Mouse (Mus musculus): ENCODE results near the gene Abcb10. TPM values are rescaled to one million over a fixed set of nuclear protein-coding genes. Genes with fewer than 3 reads are reported as not detected.
A peak's percentile ranks its signal among the peaks of the same experiment; 100 is the strongest.
"Not testable (repeated sequence)": the region's sequence is repeated elsewhere in the genome, so short reads cannot be mapped to it uniquely, and the experiment has no call there.

The Abcb10 gene
- polyA plus RNA-seq (2015; fragmentation: Nextera tagmentation; extraction: Ambion mirVana): 10.1 and 10.8 TPM in 2 replicates

DNA sequence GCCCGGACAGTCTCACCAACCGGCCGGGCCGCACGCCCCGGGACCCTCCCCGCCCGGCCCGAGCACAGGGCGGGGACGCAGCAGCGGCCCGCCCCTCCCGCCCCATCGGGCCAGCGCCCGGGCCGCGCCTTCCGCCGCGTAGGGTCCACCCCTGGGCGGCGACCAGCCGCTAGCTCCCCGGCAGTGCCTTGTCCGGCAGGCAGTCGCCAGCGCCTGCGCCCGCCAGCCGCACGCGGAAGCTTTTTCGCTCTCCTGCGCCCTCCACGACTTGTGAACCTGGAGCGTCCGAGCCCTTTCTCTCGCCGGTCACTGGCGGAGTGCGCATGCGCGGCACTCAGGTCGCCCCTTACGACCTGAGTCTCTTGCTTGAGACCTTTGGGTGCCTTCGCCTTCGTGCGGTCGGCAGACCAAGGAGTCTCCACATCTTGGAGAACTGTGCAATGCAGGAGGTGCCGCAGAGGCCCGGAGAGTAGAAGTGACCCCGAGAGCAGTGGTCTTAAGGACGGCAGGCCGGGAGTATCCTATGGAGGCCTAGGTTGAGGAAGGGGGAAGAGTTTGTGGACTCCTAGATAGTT is at the start of gene Abcb10:
Abcb10 (minus strand) TSS at position 297 of the 575 bp plus-strand sequence.
- Histone ChIP-seq H3K9ac (replicated peaks; ENCODE audit: low read depth, low read length) (peak within 1 kb of the TSS; percentile 84), H3K4me3 (replicated peaks; ENCODE audit: low read length) (peak within 1 kb of the TSS; percentile 80), H3K9me3 (ENCODE audit: control insufficient read depth, low read length) (no peaks in the 10 kb centered on the region), H3K4me1 (replicated peaks; ENCODE audit: control insufficient read depth, insufficient read depth, low read length) (peaks cover 19% of the 10 kb centered on the region), H3K27ac (ENCODE audit: low read length) (peak within 1 kb of the TSS; percentile 21; the same call in 1 of the 2 replicates), H3K27me3 (replicated peaks; ENCODE audit: control insufficient read depth, insufficient read depth, low read length) (no peaks in the 10 kb centered on the region), H3K36me3 (ENCODE audit: control insufficient read depth, insufficient read depth) (no peaks in the 10 kb centered on the region), H3K4me2 (ENCODE audit: low read length) (peak within 1 kb of the TSS; percentile 92)
- WGBS: under 1% methylated on average over 54 of the region's 56 CpGs
- peak; percentile 88 for ATAC-seq

DNA sequence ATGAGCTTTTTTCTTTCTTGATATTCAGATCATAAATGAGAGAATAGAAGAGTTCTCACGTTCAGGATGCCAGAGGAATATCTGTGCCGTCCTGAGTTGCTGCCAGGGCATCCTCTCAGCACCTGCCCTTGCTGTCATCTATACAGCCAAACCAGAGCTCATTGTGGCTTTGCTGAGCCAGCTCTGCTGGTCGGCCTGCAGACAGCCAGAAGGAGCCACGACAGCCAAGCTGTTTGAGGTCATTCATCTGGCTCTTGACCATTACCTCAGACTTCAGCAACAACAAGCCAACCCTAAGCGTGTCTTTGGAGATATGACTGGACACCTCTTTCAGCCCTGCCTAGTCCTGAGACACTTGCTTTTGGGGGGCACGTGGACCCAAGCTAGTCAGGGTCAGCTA is 44.9 kb upstream of the Abcb10 start:
- Histone ChIP-seq H3K36me3 (ENCODE audit: control insufficient read depth, insufficient read depth) (peaks cover 31% of the 10 kb centered on the region), H3K4me3 (replicated peaks; ENCODE audit: low read length) (no peak overlapping the region), H3K4me2 (ENCODE audit: low read length) (no peak overlapping the region), H3K27me3 (replicated peaks; ENCODE audit: control insufficient read depth, insufficient read depth, low read length) (no peaks in the 10 kb centered on the region), H3K27ac (ENCODE audit: low read length) (no peak overlapping the region), H3K9ac (replicated peaks; ENCODE audit: low read depth, low read length) (no peak overlapping the region), H3K4me1 (replicated peaks; ENCODE audit: control insufficient read depth, insufficient read depth, low read length) (no peaks in the 10 kb centered on the region), H3K9me3 (ENCODE audit: control insufficient read depth, low read length) (no peaks in the 10 kb centered on the region)
- WGBS: 89% methylated on average over 6 of the region's 6 CpGs
- no peak for ATAC-seq

DNA sequence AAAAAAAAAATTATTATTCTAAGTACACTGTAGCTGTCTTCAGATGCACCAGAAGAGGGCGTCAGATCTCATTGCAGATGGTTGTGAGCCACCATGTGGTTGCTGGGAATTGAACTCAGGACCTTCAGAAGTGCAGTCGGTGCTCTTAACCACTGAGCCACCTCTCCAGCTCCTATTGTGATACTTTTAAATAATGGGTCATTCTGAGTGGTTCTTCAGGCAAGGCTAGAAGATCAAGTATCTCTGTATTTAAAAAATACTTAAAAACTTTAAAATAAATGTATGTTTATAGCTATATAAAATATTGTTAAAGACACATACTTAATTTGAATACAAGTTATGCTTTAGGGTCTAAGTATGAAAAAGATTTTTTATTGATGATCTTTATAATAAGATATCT is 43.3 kb upstream of the Abcb10 start:
- not testable (repeated sequence) for H3K9ac ChIP-seq (replicated peaks; ENCODE audit: low read depth, low read length); H3K4me1 ChIP-seq (replicated peaks; ENCODE audit: control insufficient read depth, insufficient read depth, low read length); H3K27me3 ChIP-seq (replicated peaks; ENCODE audit: control insufficient read depth, insufficient read depth, low read length); H3K27ac ChIP-seq (ENCODE audit: low read length); H3K4me3 ChIP-seq (replicated peaks; ENCODE audit: low read length); H3K4me2 ChIP-seq (ENCODE audit: low read length); ATAC-seq; H3K9me3 ChIP-seq (ENCODE audit: control insufficient read depth, low read length)
- WGBS: 81% methylated on average over 2 of the region's 2 CpGs
- peaks cover 29% of the 10 kb centered on the region for H3K36me3 ChIP-seq (ENCODE audit: control insufficient read depth, insufficient read depth)

DNA sequence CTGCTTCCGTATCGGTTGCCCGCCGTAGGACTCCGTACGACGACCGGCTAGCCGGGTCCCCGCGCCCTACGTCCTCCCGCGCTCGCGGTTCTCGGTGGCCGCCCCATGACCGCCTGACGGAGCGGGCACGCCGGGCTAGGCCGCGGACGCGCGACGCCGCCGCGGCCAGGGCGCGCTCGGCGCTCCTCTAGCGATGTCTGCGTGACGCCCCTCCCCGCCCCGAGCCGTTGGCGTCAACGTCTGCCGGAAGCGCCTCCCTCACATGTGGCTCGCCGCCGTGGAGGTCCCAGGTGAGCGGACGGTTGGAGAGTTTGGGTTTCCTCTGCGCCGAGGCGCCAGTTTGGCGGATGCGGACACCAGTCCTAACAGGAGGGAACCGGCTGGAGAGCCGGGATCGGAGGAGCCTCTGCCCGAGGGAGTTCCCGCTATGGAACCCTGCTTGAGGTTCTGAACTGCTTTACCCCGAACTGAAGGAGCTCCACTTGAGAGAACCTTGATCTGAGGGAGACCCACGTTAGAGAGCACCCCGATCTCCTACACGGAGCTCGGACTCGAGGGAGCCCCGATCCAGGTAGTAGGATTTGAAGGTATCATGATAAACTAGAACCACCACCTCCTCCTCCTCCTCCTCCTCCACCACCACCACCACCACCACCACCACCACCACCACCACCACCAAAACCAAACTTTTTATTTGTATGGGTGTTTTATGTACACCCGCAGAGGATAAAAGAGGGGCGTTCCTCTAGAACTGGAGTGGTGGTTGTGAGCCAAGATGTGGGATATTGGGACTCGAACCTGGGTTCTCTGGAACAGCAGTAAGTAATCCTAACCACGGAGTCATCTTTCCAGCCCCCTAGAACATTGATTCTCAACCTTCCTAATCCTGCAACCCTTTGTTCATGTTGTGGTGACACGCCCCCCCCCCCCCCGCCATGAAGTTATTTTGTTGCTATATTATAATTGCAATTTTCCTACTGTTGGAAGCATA is 38.6 kb upstream of the Abcb10 start, which contains the start of the genes Taf5l and Urb2:
Taf5l (minus strand) TSS at position 161 of the 991 bp plus-strand sequence.
Urb2 (plus strand) TSS at position 272 of the 991 bp plus-strand sequence.
- under 1% methylated on average over 65 of the region's 74 CpGs for WGBS

DNA sequence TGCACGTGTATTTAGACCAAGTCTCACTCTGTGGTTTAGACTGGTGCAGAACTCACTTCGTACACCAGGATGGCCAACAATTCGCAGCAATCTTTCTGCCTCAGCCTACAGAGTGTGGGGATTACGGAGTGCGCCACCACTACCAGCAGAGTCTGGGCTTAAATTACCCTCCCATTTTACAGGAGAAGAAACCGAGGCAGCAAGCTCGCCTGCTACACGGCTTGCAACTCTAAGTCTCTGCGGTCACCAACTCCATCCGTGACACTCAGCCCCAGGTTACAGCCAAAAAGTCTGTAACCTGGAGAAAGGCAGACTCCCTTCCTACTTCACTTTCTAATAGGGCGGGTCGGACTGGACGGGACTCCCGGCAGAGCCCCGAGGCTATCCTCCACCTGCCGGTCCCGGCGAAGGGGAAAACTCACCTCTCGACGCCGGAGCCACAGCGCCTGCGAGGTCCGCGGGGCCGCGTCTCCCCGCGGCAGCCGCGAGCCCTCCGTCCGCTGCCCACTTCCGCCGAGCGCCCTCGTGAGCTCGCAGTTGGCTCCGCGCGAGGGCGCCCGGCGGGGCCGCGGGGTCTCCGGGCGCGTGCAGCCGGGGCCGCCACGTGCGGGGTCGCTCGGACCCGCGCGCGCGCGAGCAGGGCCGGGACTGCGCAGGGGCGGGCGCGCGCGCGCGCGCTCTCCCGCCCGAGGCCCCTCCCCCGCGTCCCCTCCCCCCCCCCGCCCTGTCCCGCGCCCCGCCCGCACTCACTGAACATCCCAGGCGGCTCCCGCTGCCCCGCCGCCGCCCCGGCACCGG is 37.7 kb upstream of the Abcb10 start:
- Histone ChIP-seq H3K4me3 (replicated peaks; ENCODE audit: low read length) (peak overlapping the region; percentile 59), H3K9ac (replicated peaks; ENCODE audit: low read depth, low read length) (peak overlapping the region; percentile 78), H3K4me2 (ENCODE audit: low read length) (peak overlapping the region; percentile 61), H3K9me3 (ENCODE audit: control insufficient read depth, low read length) (no peaks in the 10 kb centered on the region), H3K36me3 (ENCODE audit: control insufficient read depth, insufficient read depth) (peaks cover 2% of the 10 kb centered on the region; the same call in 1 of the 2 replicates), H3K27me3 (replicated peaks; ENCODE audit: control insufficient read depth, insufficient read depth, low read length) (no peaks in the 10 kb centered on the region), H3K27ac (ENCODE audit: low read length) (peak overlapping the region; percentile 91), H3K4me1 (replicated peaks; ENCODE audit: control insufficient read depth, insufficient read depth, low read length) (peaks cover 24% of the 10 kb centered on the region)
- ATAC-seq: peak; percentile 83
- under 1% methylated on average over 61 of the region's 87 CpGs for WGBS

More for the DNA sequence above, 38.6 kb upstream of the Abcb10 start, which contains the start of the genes Taf5l and Urb2:
- H3K36me3 ChIP-seq (ENCODE audit: control insufficient read depth, insufficient read depth): peaks cover 2% of the 10 kb centered on the region
- ATAC-seq: peak; percentile 95
- peak within 1 kb of the TSS; percentile 59 for H3K4me3 ChIP-seq (replicated peaks; ENCODE audit: low read length)
- no peaks in the 10 kb centered on the region for H3K27me3 ChIP-seq (replicated peaks; ENCODE audit: control insufficient read depth, insufficient read depth, low read length)
- peak within 1 kb of the TSS; percentile 61 for H3K4me2 ChIP-seq (ENCODE audit: low read length)
- H3K9me3 ChIP-seq (ENCODE audit: control insufficient read depth, low read length): no peaks in the 10 kb centered on the region
- peaks cover 24% of the 10 kb centered on the region for H3K4me1 ChIP-seq (replicated peaks; ENCODE audit: control insufficient read depth, insufficient read depth, low read length)
- H3K27ac ChIP-seq (ENCODE audit: low read length): peak within 1 kb of the TSS; percentile 91
- peak within 1 kb of the TSS; percentile 78 for H3K9ac ChIP-seq (replicated peaks; ENCODE audit: low read depth, low read length)

DNA sequence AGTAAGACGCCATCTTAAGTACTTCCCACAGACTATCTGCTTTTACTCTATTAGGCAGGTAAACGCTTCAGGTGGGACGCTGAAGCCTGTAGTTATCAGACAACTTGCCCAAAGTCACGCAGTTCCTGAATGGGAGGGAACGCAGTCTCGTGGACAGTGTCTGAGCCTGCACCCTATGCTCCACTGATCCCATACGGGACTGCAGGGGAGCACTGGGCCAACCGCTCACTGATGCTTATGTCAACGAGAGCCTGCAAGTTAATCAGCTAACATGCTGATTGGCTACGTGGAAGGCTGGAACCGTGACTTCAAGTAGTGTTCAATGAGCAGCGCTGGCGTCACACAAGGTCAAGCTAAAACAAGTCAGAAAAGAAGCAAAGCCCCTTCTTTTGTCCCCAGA is 36.9 kb upstream of the Abcb10 start:
- Histone ChIP-seq H3K9me3 (ENCODE audit: control insufficient read depth, low read length) (no peaks in the 10 kb centered on the region), H3K4me1 (replicated peaks; ENCODE audit: control insufficient read depth, insufficient read depth, low read length) (peaks cover 24% of the 10 kb centered on the region), H3K27ac (ENCODE audit: low read length) (no peak overlapping the region), H3K27me3 (replicated peaks; ENCODE audit: control insufficient read depth, insufficient read depth, low read length) (no peaks in the 10 kb centered on the region), H3K4me3 (replicated peaks; ENCODE audit: low read length) (no peak overlapping the region), H3K4me2 (ENCODE audit: low read length) (peak overlapping the region; percentile 61), H3K36me3 (ENCODE audit: control insufficient read depth, insufficient read depth) (no peaks in the 10 kb centered on the region), H3K9ac (replicated peaks; ENCODE audit: low read depth, low read length) (no peak overlapping the region)
- ATAC-seq: no peak
- WGBS: 36% methylated on average over 13 of the region's 13 CpGs

DNA sequence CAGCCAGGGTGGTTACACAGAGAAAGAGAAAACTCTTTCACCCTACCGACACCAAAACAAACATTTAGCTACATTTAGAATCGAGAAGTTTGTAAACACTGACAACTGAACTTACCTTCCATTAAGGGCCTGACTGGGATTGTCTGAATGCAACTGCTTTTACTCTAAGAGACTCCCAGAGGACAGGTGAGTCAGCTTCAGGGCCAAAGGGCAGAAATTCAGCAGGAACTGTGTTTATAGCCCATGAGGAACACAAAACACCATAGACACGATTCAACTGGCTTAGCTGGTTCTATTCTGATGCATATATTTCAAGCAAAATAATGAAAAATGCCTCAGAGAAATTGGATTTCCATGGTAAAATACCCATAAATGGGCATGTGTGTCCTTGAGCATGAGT is 31.8 kb upstream of the Abcb10 start:
- no peak overlapping the region for H3K27ac ChIP-seq (ENCODE audit: low read length)
- H3K4me3 ChIP-seq (replicated peaks; ENCODE audit: low read length): no peak overlapping the region
- 84% methylated on average over 3 of the region's 3 CpGs for WGBS
- no peaks in the 10 kb centered on the region for H3K9me3 ChIP-seq (ENCODE audit: control insufficient read depth, low read length)
- no peak overlapping the region for H3K9ac ChIP-seq (replicated peaks; ENCODE audit: low read depth, low read length)
- 0 out of 2 replicates have a peak, but pooled peaks cover under 1% of the 10 kb centered on the region for H3K36me3 ChIP-seq (ENCODE audit: control insufficient read depth, insufficient read depth)
- H3K4me1 ChIP-seq (replicated peaks; ENCODE audit: control insufficient read depth, insufficient read depth, low read length): peaks cover 7% of the 10 kb centered on the region
- ATAC-seq: no peak
- H3K27me3 ChIP-seq (replicated peaks; ENCODE audit: control insufficient read depth, insufficient read depth, low read length): no peaks in the 10 kb centered on the region
- no peak overlapping the region for H3K4me2 ChIP-seq (ENCODE audit: low read length)

DNA sequence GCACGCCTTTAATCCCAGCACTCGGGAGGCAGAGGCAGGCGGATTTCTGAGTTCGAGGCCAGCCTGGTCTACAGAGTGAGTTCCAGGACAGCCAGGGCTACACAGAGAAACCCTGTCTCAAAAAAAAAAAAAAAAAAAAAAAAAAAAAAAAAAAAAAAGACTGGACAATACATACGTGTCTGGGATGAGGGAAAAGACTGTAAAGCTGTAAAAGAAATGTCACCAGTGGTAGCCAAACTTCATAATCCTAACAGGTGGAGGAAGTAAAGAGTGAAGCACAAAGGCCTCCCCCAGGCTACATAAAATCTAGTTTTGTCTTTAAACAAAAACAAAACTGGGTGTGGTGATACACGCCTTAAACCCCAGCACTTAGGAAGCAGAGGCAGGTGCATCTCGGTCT is 31.4 kb upstream of the Abcb10 start:
- H3K27ac ChIP-seq (ENCODE audit: low read length); H3K36me3 ChIP-seq (ENCODE audit: control insufficient read depth, insufficient read depth); H3K4me3 ChIP-seq (replicated peaks; ENCODE audit: low read length); H3K9ac ChIP-seq (replicated peaks; ENCODE audit: low read depth, low read length); H3K27me3 ChIP-seq (replicated peaks; ENCODE audit: control insufficient read depth, insufficient read depth, low read length); ATAC-seq; H3K4me2 ChIP-seq (ENCODE audit: low read length); H3K9me3 ChIP-seq (ENCODE audit: control insufficient read depth, low read length); H3K4me1 ChIP-seq (replicated peaks; ENCODE audit: control insufficient read depth, insufficient read depth, low read length): not testable (repeated sequence)
- WGBS: 90% methylated on average over 6 of the region's 7 CpGs

Measured in forebrain, embryonic 16.5 days (tissue).